Mouse (Mus musculus): ENCODE results near the gene Skiv2l. TPM values are rescaled to one million over a fixed set of nuclear protein-coding genes. Genes with fewer than 3 reads are reported as not detected.

Gene Skiv2l
- 27.3 and 30.6 TPM in 2 replicates for polyA plus RNA-seq (2015; fragmentation: Nextera tagmentation; extraction: Ambion mirVana)

GRCm38 (mm10) chr17:34849722-34850516 lies at the start of gene Skiv2l, which contains the start of gene Nelfe:
TSS of gene Skiv2l (minus strand) at chr17:34850210.
TSS of gene Nelfe (plus strand) at chr17:34850391.
- no peaks in the 10 kb centered on the region for H3K27me3 ChIP-seq (replicated peaks)
- peaks cover 18% of the 10 kb centered on the region for H3K4me1 ChIP-seq
- ATAC-seq (ENCODE audit: extremely low read depth, insufficient number of reproducible peaks, low FRiP score, low TSS enrichment): peak; percentile 97
- H3K9me3 ChIP-seq: no peaks in the 10 kb centered on the region
- H3K27ac ChIP-seq (replicated peaks): peak within 1 kb of the TSS; percentile 25; the same call in 1 of the 2 replicates
- H3K9ac ChIP-seq: peak within 1 kb of the TSS; percentile 94
- H3K4me2 ChIP-seq: peak within 1 kb of the TSS; percentile 98
- under 1% methylated on average over 57 of the region's 65 CpGs for WGBS
- H3K36me3 ChIP-seq: peaks cover 63% of the 10 kb centered on the region
- H3K4me3 ChIP-seq: peak within 1 kb of the TSS; percentile 97

DNA sequence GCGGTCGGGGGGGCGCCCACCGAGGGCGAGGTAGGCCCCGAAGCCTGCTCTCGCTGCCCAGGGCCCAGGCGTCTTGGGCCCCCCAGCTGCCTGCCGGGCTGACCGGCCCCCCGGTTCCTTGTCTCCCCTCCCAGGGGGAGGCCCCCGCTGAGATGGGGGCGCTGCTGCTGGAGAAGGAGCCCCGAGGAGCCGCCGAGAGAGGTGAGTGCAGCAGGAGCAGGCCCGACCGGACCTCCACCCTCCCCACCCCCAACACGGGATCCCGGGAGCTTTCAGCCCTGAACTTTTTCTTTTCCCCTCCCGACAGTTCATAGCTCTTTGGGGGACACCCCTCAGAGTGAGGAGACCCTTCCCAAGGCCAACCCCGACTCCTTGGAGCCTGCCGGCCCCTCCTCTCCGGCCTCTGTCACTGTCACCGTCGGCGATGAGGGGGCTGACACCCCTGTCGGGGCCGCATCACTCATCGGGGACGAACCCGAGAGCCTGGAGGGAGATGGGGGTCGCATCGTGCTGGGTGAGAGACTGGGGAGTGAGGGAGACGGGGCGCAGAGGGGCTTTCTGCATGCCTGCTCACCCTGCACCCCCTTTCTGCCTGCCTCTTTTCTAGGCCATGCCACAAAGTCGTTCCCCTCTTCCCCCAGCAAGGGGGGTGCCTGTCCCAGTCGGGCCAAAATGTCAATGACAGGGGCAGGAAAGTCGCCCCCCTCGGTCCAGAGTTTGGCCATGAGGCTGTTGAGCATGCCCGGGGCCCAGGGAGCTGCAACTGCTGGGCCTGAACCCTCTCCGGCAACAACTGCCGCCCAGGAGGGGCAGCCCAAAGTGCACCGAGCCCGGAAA lies 49.3 kb upstream of the Skiv2l start:
- Histone ChIP-seq H3K36me3 (peaks cover 44% of the 10 kb centered on the region), H3K9me3 (no peaks in the 10 kb centered on the region), H3K4me2 (peak overlapping the region; percentile 85), H3K4me1 (peaks cover 39% of the 10 kb centered on the region), H3K27me3 (replicated peaks) (no peaks in the 10 kb centered on the region), H3K27ac (replicated peaks) (peak overlapping the region; percentile 96), H3K9ac (peak overlapping the region; percentile 99), H3K4me3 (peak overlapping the region; percentile 95)
- under 1% methylated on average over 38 of the region's 45 CpGs for WGBS
- ATAC-seq (ENCODE audit: extremely low read depth, insufficient number of reproducible peaks, low FRiP score, low TSS enrichment): no peak

- H3K27ac ChIP-seq (replicated peaks): peak overlapping the region; percentile 96
- peak overlapping the region; percentile 85 for H3K4me2 ChIP-seq
- no peak for ATAC-seq (ENCODE audit: extremely low read depth, insufficient number of reproducible peaks, low FRiP score, low TSS enrichment)
- H3K36me3 ChIP-seq: peaks cover 38% of the 10 kb centered on the region
- H3K27me3 ChIP-seq (replicated peaks): no peaks in the 10 kb centered on the region
- H3K9ac ChIP-seq: peak overlapping the region; percentile 99
- under 1% methylated on average over 20 of the region's 47 CpGs for WGBS
- H3K4me3 ChIP-seq: peak overlapping the region; percentile 95
- H3K9me3 ChIP-seq: no peaks in the 10 kb centered on the region
- H3K4me1 ChIP-seq: peaks cover 42% of the 10 kb centered on the region
Observed at GRCm38 (mm10) chr17:34898706-34899052, 48.7 kb upstream of the Skiv2l start.

DNA sequence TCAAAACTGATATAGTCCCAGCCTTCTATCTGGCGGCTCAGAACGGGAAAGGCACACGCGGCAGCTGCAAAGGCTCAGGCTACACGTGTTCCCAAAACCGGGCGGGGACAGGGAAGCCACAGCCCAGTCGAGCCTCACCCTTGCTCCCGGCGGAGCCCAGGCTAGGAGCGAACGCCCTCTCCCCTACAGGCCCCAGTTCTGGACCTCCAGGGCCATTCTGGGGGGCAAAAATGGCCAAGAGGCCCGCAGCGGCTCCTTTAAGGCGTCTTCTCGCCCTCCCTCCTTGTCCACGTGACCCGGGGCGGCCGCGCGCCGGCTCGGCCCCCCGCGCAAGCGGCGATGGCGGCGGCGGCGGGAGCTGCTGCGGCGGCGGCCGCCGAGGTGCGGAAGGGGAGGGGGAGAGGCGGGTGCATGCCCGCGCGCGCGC lies 48.2 kb upstream of the Skiv2l start, which contains the start of the genes C2 and Ehmt2:
TSS of gene C2 (minus strand) at position 106 of the 427 bp plus-strand sequence.
TSS of gene Ehmt2 (plus strand) at position 310 of the 427 bp plus-strand sequence.
- Histone ChIP-seq H3K27me3 (replicated peaks) (no peaks in the 10 kb centered on the region), H3K9me3 (no peaks in the 10 kb centered on the region), H3K4me1 (peaks cover 46% of the 10 kb centered on the region), H3K36me3 (peaks cover 33% of the 10 kb centered on the region), H3K27ac (replicated peaks) (peak within 1 kb of the TSS; percentile 96), H3K4me2 (peak within 1 kb of the TSS; percentile 85), H3K4me3 (peak within 1 kb of the TSS; percentile 95), H3K9ac (peak within 1 kb of the TSS; percentile 99)
- 0% methylated on average over 21 of the region's 44 CpGs for WGBS
- ATAC-seq (ENCODE audit: extremely low read depth, insufficient number of reproducible peaks, low FRiP score, low TSS enrichment): peak; percentile 16

GRCm38 (mm10) chr17:34897373-34898159 lies 47.6 kb upstream of the Skiv2l start:
- Histone ChIP-seq H3K4me3 (peak overlapping the region; percentile 95), H3K27me3 (replicated peaks) (no peaks in the 10 kb centered on the region), H3K36me3 (peaks cover 27% of the 10 kb centered on the region), H3K27ac (replicated peaks) (peak overlapping the region; percentile 96), H3K9ac (peak overlapping the region; percentile 99), H3K4me1 (peaks cover 46% of the 10 kb centered on the region), H3K4me2 (peak overlapping the region; percentile 85), H3K9me3 (no peaks in the 10 kb centered on the region)
- WGBS: 11% methylated on average over 10 of the region's 10 CpGs
- ATAC-seq (ENCODE audit: extremely low read depth, insufficient number of reproducible peaks, low FRiP score, low TSS enrichment): no peak

GRCm38 (mm10) chr17:34896366-34896765 lies 46.4 kb upstream of the Skiv2l start:
- 0 out of 2 replicates have a peak overlapping the region, but pooled peaks have one; percentile 2 for H3K4me3 ChIP-seq
- 85% methylated on average over 17 of the region's 17 CpGs for WGBS
- H3K9me3 ChIP-seq: no peaks in the 10 kb centered on the region

DNA sequence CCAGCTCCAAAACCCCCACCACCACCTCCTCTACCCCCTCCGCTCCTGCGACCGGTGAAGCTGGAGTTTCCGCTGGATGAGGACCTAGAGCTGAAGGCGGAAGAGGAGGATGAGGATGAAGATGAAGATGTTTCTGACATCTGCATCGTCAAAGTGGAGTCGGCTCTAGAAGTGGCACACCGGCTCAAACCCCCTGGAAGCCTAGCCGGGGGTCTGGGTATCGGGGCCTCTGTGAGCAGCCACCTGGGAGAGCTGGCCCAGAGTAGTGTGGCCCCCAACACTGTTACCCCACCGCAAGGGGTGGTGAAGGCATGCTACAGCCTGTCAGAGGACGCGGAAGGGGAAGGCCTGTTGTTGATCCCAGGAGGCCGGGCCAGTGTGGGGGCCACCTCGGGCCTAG lies 45.7 kb upstream of the Skiv2l start:
- peak overlapping the region; percentile 93 for H3K4me2 ChIP-seq
- peak overlapping the region; percentile 93 for H3K9ac ChIP-seq
- no peaks in the 10 kb centered on the region for H3K9me3 ChIP-seq
- H3K4me3 ChIP-seq: peak overlapping the region; percentile 93
- 94% methylated on average over 15 of the region's 15 CpGs for WGBS
- H3K27ac ChIP-seq (replicated peaks): peak overlapping the region; percentile 88; the same call in 1 of the 2 replicates
- H3K36me3 ChIP-seq: peaks cover 9% of the 10 kb centered on the region
- ATAC-seq (ENCODE audit: extremely low read depth, insufficient number of reproducible peaks, low FRiP score, low TSS enrichment): no peak
- H3K4me1 ChIP-seq: peaks cover 46% of the 10 kb centered on the region
- H3K27me3 ChIP-seq (replicated peaks): no peaks in the 10 kb centered on the region

More at GRCm38 (mm10) chr17:34896366-34896765, 46.4 kb upstream of the Skiv2l start:
- H3K36me3 ChIP-seq: peaks cover 15% of the 10 kb centered on the region
- no peak overlapping the region for H3K9ac ChIP-seq
- no peak overlapping the region for H3K27ac ChIP-seq (replicated peaks)
- no peaks in the 10 kb centered on the region for H3K27me3 ChIP-seq (replicated peaks)
- H3K4me2 ChIP-seq: 0 out of 2 replicates have a peak overlapping the region, but pooled peaks have one; percentile 2
- H3K4me1 ChIP-seq: peaks cover 46% of the 10 kb centered on the region
- ATAC-seq (ENCODE audit: extremely low read depth, insufficient number of reproducible peaks, low FRiP score, low TSS enrichment): no peak

- 12% methylated on average over 42 of the region's 51 CpGs for WGBS
- ATAC-seq (ENCODE audit: extremely low read depth, insufficient number of reproducible peaks, low FRiP score, low TSS enrichment): no peak
Observed at GRCm38 (mm10) chr17:34894801-34895530, 45.0 kb upstream of the Skiv2l start.

GRCm38 (mm10) chr17:34894074-34894597 lies 44.1 kb upstream of the Skiv2l start:
- Histone ChIP-seq H3K4me1 (peaks cover 38% of the 10 kb centered on the region), H3K4me3 (peak overlapping the region; percentile 93), H3K4me2 (peak overlapping the region; percentile 93), H3K27me3 (replicated peaks) (no peaks in the 10 kb centered on the region), H3K9me3 (no peaks in the 10 kb centered on the region), H3K36me3 (peaks cover 9% of the 10 kb centered on the region), H3K9ac (peak overlapping the region; percentile 93), H3K27ac (replicated peaks) (peak overlapping the region; percentile 88)
- WGBS: 1% methylated on average over 33 of the region's 51 CpGs
- peak; percentile 81 for ATAC-seq (ENCODE audit: extremely low read depth, insufficient number of reproducible peaks, low FRiP score, low TSS enrichment)

More at GRCm38 (mm10) chr17:34894801-34895530, 45.0 kb upstream of the Skiv2l start:
- Histone ChIP-seq H3K4me3 (peak overlapping the region; percentile 93), H3K4me2 (peak overlapping the region; percentile 93), H3K36me3 (peaks cover 9% of the 10 kb centered on the region), H3K9me3 (no peaks in the 10 kb centered on the region), H3K4me1 (peaks cover 40% of the 10 kb centered on the region), H3K27me3 (replicated peaks) (no peaks in the 10 kb centered on the region), H3K27ac (replicated peaks) (peak overlapping the region; percentile 88), H3K9ac (peak overlapping the region; percentile 93)
